Mouse (Mus musculus): ENCODE data around the gene Tmem273. TPM values are rescaled to one million over a fixed set of nuclear protein-coding genes. Genes with fewer than 3 reads are reported as not detected.

The Tmem273 gene
- polyA plus RNA-seq, 1 experiment from 2014 or later, result 0.98 TPM

GRCm38 (mm10) chr14:32859831-32860569 lies 74.2 kb downstream of the Tmem273 start:
- Histone ChIP-seq H3K9ac (ENCODE audit: low read depth, low read length) (no peak overlapping the region), H3K4me2 (replicated peaks; ENCODE audit: low read depth) (no peak overlapping the region), H3K27me3 (replicated peaks; ENCODE audit: control insufficient read depth, insufficient read depth, low read length) (peaks cover 4% of the 10 kb centered on the region; the same call in 1 of the 2 replicates), H3K27ac (ENCODE audit: low read depth, low read length) (no peak overlapping the region), H3K36me3 (ENCODE audit: control insufficient read depth, insufficient read depth) (no peaks in the 10 kb centered on the region), H3K9me3 (ENCODE audit: control insufficient read depth) (no peaks in the 10 kb centered on the region), H3K4me1 (replicated peaks; ENCODE audit: control insufficient read depth, insufficient read depth, low read length) (no peaks in the 10 kb centered on the region), H3K4me3 (ENCODE audit: low read depth, low read length) (no peak overlapping the region)
- WGBS, result 60% methylated on average over 11 of the region's 11 CpGs
- no peak for ATAC-seq
- TF ChIP-seq CTCF (IDR thresholded peaks at IDR 0.05; ENCODE audit: low read depth), result no peak

DNA sequence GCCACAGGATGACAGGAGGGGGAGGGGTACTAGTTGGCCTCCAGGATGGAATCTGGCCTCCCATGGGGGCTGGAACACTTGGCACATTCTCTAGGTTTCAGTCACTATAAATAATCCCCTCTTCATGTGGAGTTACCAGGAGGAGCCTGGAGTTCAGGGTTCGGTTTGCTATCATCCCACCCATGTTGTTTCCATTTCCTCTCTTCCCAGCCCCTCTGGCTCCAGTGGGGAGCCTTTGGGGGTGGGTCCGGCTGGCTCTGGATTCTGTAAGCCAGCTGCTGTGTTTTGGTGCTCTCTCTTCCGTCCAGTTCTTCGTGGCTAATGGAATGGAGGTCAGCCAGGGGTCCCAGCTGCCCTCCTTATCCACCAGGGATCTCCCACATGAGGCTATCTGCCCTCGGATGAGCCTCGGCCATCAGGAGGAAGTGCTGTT lies 75.4 kb downstream of the Tmem273 start:
- H3K9me3 ChIP-seq (ENCODE audit: control insufficient read depth), result no peaks in the 10 kb centered on the region
- peaks cover 4% of the 10 kb centered on the region; the same call in 1 of the 2 replicates for H3K27me3 ChIP-seq (replicated peaks; ENCODE audit: control insufficient read depth, insufficient read depth, low read length)
- no peak overlapping the region for H3K27ac ChIP-seq (ENCODE audit: low read depth, low read length)
- WGBS, result 47% methylated on average over 6 of the region's 6 CpGs
- no peak for TF ChIP-seq CTCF (IDR thresholded peaks at IDR 0.05; ENCODE audit: low read depth)
- H3K4me3 ChIP-seq (ENCODE audit: low read depth, low read length), result no peak overlapping the region
- H3K4me2 ChIP-seq (replicated peaks; ENCODE audit: low read depth), result no peak overlapping the region
- ATAC-seq, result peak; percentile 23; the same call in 1 of the 2 replicates
- no peaks in the 10 kb centered on the region for H3K4me1 ChIP-seq (replicated peaks; ENCODE audit: control insufficient read depth, insufficient read depth, low read length)
- H3K9ac ChIP-seq (ENCODE audit: low read depth, low read length), result no peak overlapping the region
- H3K36me3 ChIP-seq (ENCODE audit: control insufficient read depth, insufficient read depth), result no peaks in the 10 kb centered on the region

- Histone ChIP-seq H3K4me2 (replicated peaks; ENCODE audit: low read depth) (no peak overlapping the region), H3K27me3 (replicated peaks; ENCODE audit: control insufficient read depth, insufficient read depth, low read length) (peaks cover 2% of the 10 kb centered on the region; the same call in 1 of the 2 replicates), H3K4me3 (ENCODE audit: low read depth, low read length) (no peak overlapping the region), H3K9ac (ENCODE audit: low read depth, low read length) (no peak overlapping the region), H3K36me3 (ENCODE audit: control insufficient read depth, insufficient read depth) (no peaks in the 10 kb centered on the region), H3K4me1 (replicated peaks; ENCODE audit: control insufficient read depth, insufficient read depth, low read length) (no peaks in the 10 kb centered on the region), H3K27ac (ENCODE audit: low read depth, low read length) (no peak overlapping the region), H3K9me3 (ENCODE audit: control insufficient read depth) (no peaks in the 10 kb centered on the region)
- ATAC-seq, result no peak
- 0 out of 2 replicates have a peak, but pooled peaks have one; percentile 5 for TF ChIP-seq CTCF (IDR thresholded peaks at IDR 0.05; ENCODE audit: low read depth)
- 50% methylated on average over 2 of the region's 2 CpGs for WGBS
These were observed 75.9 kb downstream of the Tmem273 start for GRCm38 (mm10) chr14:32861656-32862055.

GRCm38 (mm10) chr14:32865331-32865730 lies 79.6 kb downstream of the Tmem273 start:
- Histone ChIP-seq H3K9me3 (ENCODE audit: control insufficient read depth) (no peaks in the 10 kb centered on the region), H3K27me3 (replicated peaks; ENCODE audit: control insufficient read depth, insufficient read depth, low read length) (no peaks in the 10 kb centered on the region), H3K4me1 (replicated peaks; ENCODE audit: control insufficient read depth, insufficient read depth, low read length) (no peaks in the 10 kb centered on the region), H3K9ac (ENCODE audit: low read depth, low read length) (no peak overlapping the region), H3K4me3 (ENCODE audit: low read depth, low read length) (no peak overlapping the region), H3K4me2 (replicated peaks; ENCODE audit: low read depth) (no peak overlapping the region), H3K36me3 (ENCODE audit: control insufficient read depth, insufficient read depth) (no peaks in the 10 kb centered on the region), H3K27ac (ENCODE audit: low read depth, low read length) (no peak overlapping the region)
- WGBS, result 66% methylated on average over 3 of the region's 3 CpGs
- TF ChIP-seq CTCF (IDR thresholded peaks at IDR 0.05; ENCODE audit: low read depth), result no peak
- ATAC-seq, result no peak

Other genes starting within 250 kb of the Tmem273 start
- 0.14 and 0.26 TPM in 2 replicates for gene Prrxl1, start 186.6 kb upstream of the Tmem273 start, polyA plus RNA-seq (2015; fragmentation: Nextera tagmentation; extraction: Ambion mirVana)
- gene 3425401B19Rik, start 100.7 kb upstream of the Tmem273 start, polyA plus RNA-seq (2015; fragmentation: Nextera tagmentation; extraction: Ambion mirVana), result 0.14 and 0.38 TPM in 2 replicates
- gene Fam170b, start 48.0 kb downstream of the Tmem273 start, polyA plus RNA-seq (2015; fragmentation: Nextera tagmentation; extraction: Ambion mirVana), result not detected in 2 replicates
- gene Vstm4, start 70.8 kb downstream of the Tmem273 start, polyA plus RNA-seq (2015; fragmentation: Nextera tagmentation; extraction: Ambion mirVana), result 13.1 and 13.5 TPM in 2 replicates
- gene Lrrc18, start 205.4 kb downstream of the Tmem273 start, polyA plus RNA-seq (2015; fragmentation: Nextera tagmentation; extraction: Ambion mirVana), result 0.14 TPM in 1 of 2 replicates, not detected in the other